Mouse (Mus musculus) yolk sac, embryonic 10.5 days (tissue): ENCODE measurements around the gene Zic2.

Experiments used
- DNase-seq: peaks from one replicate; pipeline ENCODE4 v3.0.0-alpha.2; 2017; ENCODE audit warnings: low spot score

The Zic2 gene

GRCm38 (mm10) chr14:122492015-122492414 is 16.8 kb downstream of the Zic2 start:
- DNase-seq = no peak

- DNase-seq = no peak
Observed at GRCm38 (mm10) chr14:122509058-122509457, 33.8 kb downstream of the Zic2 start.

- peak; percentile 21 for DNase-seq
Observed at GRCm38 (mm10) chr14:122511519-122511918, 36.3 kb downstream of the Zic2 start.

- no peak for DNase-seq
Observed at GRCm38 (mm10) chr14:122513511-122514036, 38.3 kb downstream of the Zic2 start.

- DNase-seq = no peak
Observed at GRCm38 (mm10) chr14:122528475-122528874, 53.2 kb downstream of the Zic2 start.
